In genomic region chr4:129818506-129819195, GRCm38 (mm10) we compare ENCODE assay signal across 8 mouse cellular contexts. TPM values are rescaled to one million over a fixed set of nuclear protein-coding genes. Genes with fewer than 3 reads are reported as not detected.
A peak's percentile ranks its signal among the peaks of the same experiment; 100 is the strongest.
DNase-seq lines count a peak whose midpoint lies in the region; ATAC-seq and TF ChIP-seq lines count a peak whose summit lies in the region.

No protein-coding gene starts in this region.

- H3K4me2 ChIP-seq in hindbrain, embryonic 15.5 days, result no peak overlapping the region
- H3K4me2 ChIP-seq in hindbrain, embryonic 13.5 days, result no peak overlapping the region
- 0 out of 2 replicates have a peak overlapping the region, but pooled peaks have one; percentile 83 for H3K4me2 ChIP-seq in heart, postnatal 0 days (ENCODE audit: low read depth, low read length)
- peak overlapping the region; percentile 92 for H3K4me2 ChIP-seq in liver, embryonic 12.5 days
- no peak overlapping the region for H3K4me2 ChIP-seq in neural tube, embryonic 15.5 days

- H3K36me3 ChIP-seq in hindbrain, embryonic 15.5 days, result no peaks in the 10 kb centered on the region
- no peaks in the 10 kb centered on the region for H3K36me3 ChIP-seq in hindbrain, embryonic 13.5 days
- H3K36me3 ChIP-seq in heart, postnatal 0 days (replicated peaks; ENCODE audit: control insufficient read depth, insufficient read depth, low read length), result no peaks in the 10 kb centered on the region
- H3K36me3 ChIP-seq in liver, embryonic 12.5 days, result 0 out of 2 replicates have a peak, but pooled peaks cover 3% of the 10 kb centered on the region
- no peaks in the 10 kb centered on the region for H3K36me3 ChIP-seq in neural tube, embryonic 15.5 days

- H3K4me1 ChIP-seq in hindbrain, embryonic 15.5 days (replicated peaks), result peaks cover 43% of the 10 kb centered on the region
- H3K4me1 ChIP-seq in hindbrain, embryonic 13.5 days (replicated peaks), result peaks cover 27% of the 10 kb centered on the region
- H3K4me1 ChIP-seq in heart, postnatal 0 days (ENCODE audit: control insufficient read depth, insufficient read depth), result peaks cover 40% of the 10 kb centered on the region
- H3K4me1 ChIP-seq in liver, embryonic 12.5 days, result peaks cover 46% of the 10 kb centered on the region
- peaks cover 35% of the 10 kb centered on the region for H3K4me1 ChIP-seq in neural tube, embryonic 15.5 days

- TF ChIP-seq CTCF in heart, postnatal 0 days (IDR thresholded peaks at IDR 0.05; ENCODE audit: low read depth), result no peak

- H3K9me3 ChIP-seq in hindbrain, embryonic 15.5 days, result no peaks in the 10 kb centered on the region
- no peaks in the 10 kb centered on the region for H3K9me3 ChIP-seq in hindbrain, embryonic 13.5 days
- no peaks in the 10 kb centered on the region for H3K9me3 ChIP-seq in heart, postnatal 0 days (replicated peaks; ENCODE audit: control insufficient read depth, low read length)
- H3K9me3 ChIP-seq in liver, embryonic 12.5 days (replicated peaks), result no peaks in the 10 kb centered on the region
- no peaks in the 10 kb centered on the region for H3K9me3 ChIP-seq in neural tube, embryonic 15.5 days (replicated peaks)

- peak; percentile 69 for DNase-seq in adrenal gland, postnatal 10 days
- no peak for DNase-seq in heart, postnatal 0 days (ENCODE audit: low spot score)
- DNase-seq in urinary bladder, postnatal 10 days (ENCODE audit: low spot score), result no peak
- no peak for DNase-seq in thymus, postnatal 25 days

- no peak overlapping the region for H3K9ac ChIP-seq in hindbrain, embryonic 15.5 days
- no peak overlapping the region for H3K9ac ChIP-seq in hindbrain, embryonic 13.5 days
- H3K9ac ChIP-seq in heart, postnatal 0 days (replicated peaks; ENCODE audit: low read depth, low read length), result no peak overlapping the region
- H3K9ac ChIP-seq in liver, embryonic 12.5 days, result 0 out of 2 replicates have a peak overlapping the region, but pooled peaks have one; percentile 95
- H3K9ac ChIP-seq in neural tube, embryonic 15.5 days (replicated peaks), result no peak overlapping the region

- WGBS in hindbrain, embryonic 15.5 days, result 72% methylated on average over 10 of the region's 10 CpGs
- WGBS in hindbrain, embryonic 13.5 days, result 74% methylated on average over 10 of the region's 10 CpGs
- 51% methylated on average over 10 of the region's 10 CpGs for WGBS in heart, postnatal 0 days
- 47% methylated on average over 10 of the region's 10 CpGs for WGBS in liver, embryonic 12.5 days (ENCODE audit: insufficient replicate concordance)
- WGBS in neural tube, embryonic 15.5 days, result 76% methylated on average over 10 of the region's 10 CpGs

- no peak for TF ChIP-seq EP300 in heart, postnatal 0 days (IDR thresholded peaks at IDR 0.05; ENCODE audit: low read depth)

- H3K4me3 ChIP-seq in hindbrain, embryonic 15.5 days, result no peak overlapping the region
- no peak overlapping the region for H3K4me3 ChIP-seq in hindbrain, embryonic 13.5 days
- no peak overlapping the region for H3K4me3 ChIP-seq in heart, postnatal 0 days (ENCODE audit: low read depth, low read length)
- H3K4me3 ChIP-seq in liver, embryonic 12.5 days, result no peak overlapping the region
- no peak overlapping the region for H3K4me3 ChIP-seq in neural tube, embryonic 15.5 days (replicated peaks)

- peak overlapping the region; percentile 30; the same call in 1 of the 2 replicates for H3K27ac ChIP-seq in hindbrain, embryonic 15.5 days (replicated peaks)
- no peak overlapping the region for H3K27ac ChIP-seq in hindbrain, embryonic 13.5 days
- H3K27ac ChIP-seq in heart, postnatal 0 days (ENCODE audit: low read depth), result peak overlapping the region; percentile 99
- H3K27ac ChIP-seq in liver, embryonic 12.5 days, result peak overlapping the region; percentile 16; the same call in 1 of the 2 replicates
- H3K27ac ChIP-seq in neural tube, embryonic 15.5 days (replicated peaks), result no peak overlapping the region; the same call in 1 of the 2 replicates

- H3K27me3 ChIP-seq in hindbrain, embryonic 15.5 days, result no peaks in the 10 kb centered on the region
- no peaks in the 10 kb centered on the region for H3K27me3 ChIP-seq in hindbrain, embryonic 13.5 days
- no peaks in the 10 kb centered on the region for H3K27me3 ChIP-seq in heart, postnatal 0 days (ENCODE audit: control insufficient read depth, insufficient read depth, low read length)
- H3K27me3 ChIP-seq in liver, embryonic 12.5 days (replicated peaks), result no peaks in the 10 kb centered on the region
- H3K27me3 ChIP-seq in neural tube, embryonic 15.5 days (replicated peaks), result no peaks in the 10 kb centered on the region

- ATAC-seq in hindbrain, embryonic 15.5 days (ENCODE audit: low FRiP score, low read depth), result no peak
- no peak for ATAC-seq in hindbrain, embryonic 13.5 days (ENCODE audit: low FRiP score)
- ATAC-seq in heart, postnatal 0 days (ENCODE audit: insufficient read depth, low read depth), result no peak
- ATAC-seq in liver, embryonic 12.5 days, result no peak
- ATAC-seq in neural tube, embryonic 15.5 days (ENCODE audit: low FRiP score), result no peak

RNA-seq across cellular contexts. Expression of gene Ptp4a2, which starts 7.6 kb away (rescaled TPM):
- 228 and 238 TPM in 2 replicates for polyA plus RNA-seq in hindbrain, embryonic 15.5 days (2015; fragmentation: Nextera tagmentation; extraction: Ambion mirVana)
- polyA plus RNA-seq in hindbrain, embryonic 13.5 days (2015; fragmentation: Nextera tagmentation; extraction: Ambion mirVana), result 292 and 306 TPM in 2 replicates
- total RNA-seq in adrenal gland, postnatal 10 days (2021), result 100 to 1,000 TPM; 260 to 289 TPM
- total RNA-seq in heart, postnatal 0 days (2014; rRNA removed; ENCODE audit: low replicate concordance), result 132 and 176 TPM in 2 replicates
- polyA plus RNA-seq in heart, postnatal 0 days (2015; fragmentation: Nextera tagmentation; extraction: Ambion mirVana), result 407 and 417 TPM in 2 replicates
- 229 and 244 TPM in 2 replicates for polyA plus RNA-seq in liver, embryonic 12.5 days (2016; fragmentation: Nextera tagmentation; extraction: Ambion mirVana)
- polyA plus RNA-seq in neural tube, embryonic 15.5 days (2015; fragmentation: Nextera tagmentation; extraction: Ambion mirVana), result 217 and 247 TPM in 2 replicates

Comparison
In these comparisons a context has a peak if more than half of its experiments do, and no peak if none do; other contexts are left out.
1. H3K27ac ChIP-seq: peak in hindbrain, embryonic 15.5 days (single experiment), heart, postnatal 0 days (single experiment) and liver, embryonic 12.5 days (single experiment); none in hindbrain, embryonic 13.5 days (single experiment) and neural tube, embryonic 15.5 days (single experiment).
2. H3K4me2 ChIP-seq: peak in heart, postnatal 0 days (single experiment) and liver, embryonic 12.5 days (single experiment); none in hindbrain, embryonic 15.5 days (single experiment), hindbrain, embryonic 13.5 days (single experiment) and neural tube, embryonic 15.5 days (single experiment).